Mouse (Mus musculus) c-Kit-positive CD71-positive TER-119-negative erythroid progenitor cells, embryonic 14.5 days (primary cell): ENCODE measurements around the gene Patl2.

ENCODE experiments used
- DNase-seq: peaks from one replicate; pipeline ENCODE4 v3.0.0-alpha.2; 2013; ENCODE audit warnings: low read depth

The Patl2 gene

DNA sequence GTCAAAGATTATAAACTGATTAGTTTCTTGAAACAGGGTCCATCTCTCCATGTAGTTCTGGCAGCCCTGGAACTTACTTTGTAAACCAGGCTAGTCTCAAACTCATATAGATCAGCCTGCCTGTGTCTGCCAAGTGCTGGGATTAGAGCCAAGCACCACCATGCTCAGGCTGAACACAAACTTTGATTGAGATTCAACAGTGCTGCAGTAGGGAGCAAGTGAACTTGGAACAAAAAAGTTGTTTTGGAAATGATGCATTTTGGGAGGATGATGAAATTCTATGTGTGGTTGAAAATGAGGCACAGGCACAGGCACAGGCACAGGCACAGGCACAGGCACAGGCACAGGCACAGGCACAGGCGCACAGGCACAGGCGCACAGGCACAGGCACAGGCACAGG, 13.8 kb downstream of the Patl2 start:
- DNase-seq: no peak

DNA sequence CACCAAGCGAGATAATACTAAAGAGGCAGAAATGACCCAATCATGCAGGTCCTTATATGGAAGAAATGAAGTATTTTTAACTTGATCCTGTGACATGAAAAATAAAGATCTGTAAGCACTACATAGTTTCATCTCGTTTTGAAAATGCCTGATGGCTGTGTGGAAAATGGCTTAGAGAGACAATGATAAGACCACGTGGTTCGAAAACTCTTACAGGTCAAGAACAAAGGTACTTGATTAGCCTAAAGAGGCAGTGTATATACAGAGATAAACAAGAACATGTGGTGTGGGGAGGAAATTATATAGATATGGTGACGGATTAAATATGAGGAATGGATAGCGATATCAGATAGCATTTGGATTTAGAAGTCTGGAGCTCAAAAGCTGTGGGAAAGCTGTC, 14.7 kb downstream of the Patl2 start:
- no peak for DNase-seq

DNA sequence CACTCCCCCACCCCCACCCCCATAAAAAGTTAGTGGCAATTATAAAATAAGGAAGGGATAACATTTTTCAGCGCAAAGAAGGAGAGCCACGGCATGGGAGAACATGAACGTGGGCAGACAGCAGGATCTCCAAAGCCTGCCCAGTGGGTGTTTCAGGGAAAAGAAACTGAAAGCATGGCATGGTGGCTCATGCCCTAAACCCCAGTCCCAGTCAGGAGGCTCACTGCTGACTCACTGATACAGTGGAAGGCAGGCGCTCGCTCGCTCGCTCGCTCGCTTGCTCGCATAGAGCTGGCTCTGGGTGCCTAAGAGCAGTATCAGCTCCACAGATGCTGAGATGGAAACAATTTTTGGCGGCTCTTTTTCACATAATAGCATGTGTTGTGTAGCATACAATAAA, 21.7 kb downstream of the Patl2 start:
- DNase-seq: no peak

DNA sequence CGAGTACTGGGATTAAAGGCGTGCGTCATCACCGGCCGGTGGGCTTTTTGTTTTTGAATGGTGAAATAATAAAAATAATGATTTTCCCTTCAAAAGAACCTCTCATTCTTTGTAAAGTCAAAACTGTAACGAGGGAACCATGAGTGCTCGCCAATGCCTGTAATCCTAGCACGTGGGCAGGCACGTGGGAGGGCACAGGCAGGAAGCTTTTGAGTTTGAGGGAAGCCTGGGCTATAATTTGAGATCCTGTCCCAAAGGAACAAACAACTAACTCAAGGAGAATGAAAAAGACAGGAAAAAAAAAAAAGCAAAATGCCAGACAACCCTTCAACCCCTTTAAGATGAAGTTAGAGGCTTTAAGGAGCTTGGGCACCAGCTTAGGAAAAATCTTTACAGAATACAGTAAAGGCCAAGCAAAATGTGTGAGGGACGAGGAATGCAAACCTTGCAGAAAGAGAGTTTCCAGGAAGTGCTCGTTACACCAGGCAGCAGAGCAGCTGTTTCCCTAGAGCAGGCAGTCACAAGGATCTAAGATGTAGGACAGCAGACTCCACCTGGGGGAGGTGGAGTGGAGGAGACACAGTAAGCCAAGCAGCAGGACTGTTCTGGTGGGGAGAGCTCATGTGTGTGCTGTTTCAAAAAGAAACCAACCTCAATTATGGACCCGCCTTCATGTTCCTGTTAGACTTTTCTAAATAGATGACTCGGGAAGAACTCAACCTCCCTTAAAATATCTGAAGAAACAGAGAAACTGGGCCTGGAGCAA, 22.4 kb downstream of the Patl2 start:
- no peak for DNase-seq

DNA sequence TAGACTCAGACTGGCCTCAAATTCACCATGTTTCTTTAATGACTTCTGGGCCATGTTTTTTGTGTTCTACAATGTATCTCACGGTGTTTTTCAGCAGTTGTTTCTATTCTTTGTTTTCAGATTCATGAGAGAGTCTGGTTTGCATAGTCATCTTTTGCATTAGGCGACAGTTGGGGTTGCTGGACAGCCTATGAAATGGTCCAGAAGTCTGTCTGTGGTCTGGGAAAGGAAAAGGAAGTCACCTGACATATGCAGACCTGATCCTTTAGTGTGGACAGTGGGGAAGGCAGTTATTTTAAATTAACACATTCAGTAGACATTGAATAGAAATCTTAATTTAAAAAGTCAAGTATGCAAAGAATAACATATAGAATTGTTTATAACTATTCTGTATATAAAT, 23.5 kb downstream of the Patl2 start:
- no peak for DNase-seq

GRCm38 (mm10) chr2:122161542-122161941, 24.4 kb downstream of the Patl2 start:
- DNase-seq: no peak

DNA sequence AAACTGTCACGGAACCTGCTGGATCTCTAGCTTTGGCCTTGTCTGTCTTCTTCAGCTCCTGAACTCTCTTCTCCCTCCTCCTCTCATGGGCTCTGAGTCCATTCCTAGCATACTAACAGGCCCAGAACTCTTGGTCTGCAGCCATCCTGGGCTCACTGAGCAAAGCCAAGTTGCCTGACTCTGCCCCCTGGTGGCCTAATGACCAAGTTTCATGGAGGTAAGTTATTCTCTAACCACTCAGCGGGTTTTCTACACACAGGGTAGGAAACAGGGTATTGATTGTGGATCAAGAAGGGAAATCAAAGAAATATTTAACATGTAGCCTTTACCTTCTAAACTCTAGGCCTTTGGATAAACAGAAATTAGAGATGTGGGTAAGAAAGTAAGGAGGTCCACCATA, 25.3 kb downstream of the Patl2 start, which contains the start of gene Trim69:
TSS of gene Trim69 (plus strand) at position 21 of the 400 bp plus-strand sequence.
- peak; percentile 67 for DNase-seq

DNA sequence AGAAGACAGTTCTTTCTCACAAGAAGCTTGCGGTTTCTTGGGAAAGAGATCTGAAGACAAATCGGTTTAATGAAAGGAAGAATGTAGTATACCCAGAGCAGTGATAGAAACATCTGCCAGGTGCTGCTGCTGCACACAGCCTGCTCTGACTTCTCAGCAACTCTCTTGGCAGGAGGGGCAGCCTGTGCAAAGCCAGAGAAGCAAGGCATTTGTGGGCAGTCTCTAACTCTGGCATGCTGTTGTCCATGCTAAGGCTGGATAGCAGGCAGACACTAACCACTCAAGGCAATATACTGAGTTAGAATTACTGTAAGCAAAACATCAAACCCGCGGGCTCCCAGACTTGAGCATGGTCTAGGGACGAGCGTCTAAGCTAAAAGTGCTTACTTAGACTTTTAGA, 26.3 kb downstream of the Patl2 start:
- DNase-seq: no peak

DNA sequence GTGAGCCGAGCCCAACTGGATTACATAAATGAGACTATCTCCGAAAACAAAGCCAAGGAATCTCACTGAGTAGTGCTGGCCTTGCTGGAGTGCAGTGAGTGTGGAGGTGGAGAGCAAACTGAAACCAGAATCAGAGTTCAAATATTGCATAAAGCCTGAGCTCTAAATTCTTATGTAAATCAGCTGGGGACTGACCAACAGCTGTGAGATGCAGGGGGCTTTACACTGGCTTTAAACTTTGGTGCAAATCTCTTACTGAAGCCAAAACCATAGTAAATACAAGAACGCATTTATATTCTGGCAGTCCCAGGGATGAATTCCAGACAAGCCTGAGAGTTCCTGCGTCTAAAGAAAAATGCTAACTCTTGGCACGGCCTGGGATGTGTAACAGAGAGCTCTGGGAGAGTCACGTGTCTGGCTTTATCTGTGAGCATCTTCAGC, 27.6 kb downstream of the Patl2 start:
- no peak for DNase-seq

DNA sequence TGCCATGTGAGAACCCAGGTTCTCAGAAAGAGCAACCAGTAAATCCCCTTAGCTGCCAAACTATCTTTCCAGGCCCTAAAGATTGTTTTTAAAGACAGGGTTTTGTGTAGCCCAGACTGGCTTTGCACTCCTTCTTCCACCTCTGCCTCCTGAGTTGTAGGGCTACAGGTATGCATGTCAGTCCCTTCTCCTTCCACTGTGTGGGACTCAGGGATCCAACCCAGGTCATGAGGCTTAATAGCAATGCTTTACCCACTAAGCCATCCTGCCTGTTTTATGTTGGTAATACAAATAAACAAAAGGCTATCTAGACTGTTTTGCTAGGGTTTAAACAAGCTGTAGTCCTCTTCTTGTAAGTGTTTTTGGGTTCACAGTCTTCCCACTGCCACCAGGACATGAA, 28.4 kb downstream of the Patl2 start:
- DNase-seq: no peak

- DNase-seq: no peak
These were observed 29.8 kb downstream of the Patl2 start for GRCm38 (mm10) chr2:122156051-122156700.

DNA sequence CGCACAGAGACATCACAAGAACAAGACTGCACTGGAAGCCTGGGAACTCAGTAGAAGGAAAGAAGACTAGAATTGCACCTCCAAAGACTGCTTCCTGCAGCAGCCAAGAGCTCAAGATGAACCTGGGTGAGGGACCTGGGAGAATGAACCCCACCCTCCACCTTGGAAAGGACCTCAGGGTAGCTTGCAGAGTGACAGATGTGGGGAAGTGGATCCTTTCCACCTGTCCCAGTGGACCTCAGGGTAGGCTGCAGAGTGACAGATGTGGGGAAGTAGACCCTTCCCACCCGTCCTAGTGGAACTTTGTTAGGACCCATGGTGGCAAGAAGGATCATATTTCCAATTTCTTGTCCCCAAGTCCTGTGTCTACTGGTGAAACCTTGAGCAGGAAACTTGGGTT, 30.7 kb downstream of the Patl2 start:
- DNase-seq: no peak

DNA sequence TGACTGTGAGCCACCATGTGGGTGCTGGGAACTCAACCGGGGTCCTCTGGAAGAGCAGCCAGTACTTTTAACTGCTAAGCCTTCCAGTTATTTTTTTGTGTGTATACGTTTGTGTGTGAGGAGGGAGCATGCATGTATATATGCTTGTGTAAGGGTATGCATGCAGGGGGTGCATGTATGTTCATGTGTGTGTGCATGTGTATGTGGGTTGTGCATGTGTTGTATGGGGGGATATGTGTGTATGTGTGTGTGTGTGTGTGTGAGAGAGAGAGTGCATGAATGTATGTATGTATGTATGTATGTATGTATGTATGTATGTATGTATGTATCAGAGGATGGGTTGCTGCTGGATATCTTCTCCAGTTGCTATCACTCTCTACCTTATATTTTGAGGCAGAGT, 31.5 kb downstream of the Patl2 start:
- DNase-seq: no peak

DNA sequence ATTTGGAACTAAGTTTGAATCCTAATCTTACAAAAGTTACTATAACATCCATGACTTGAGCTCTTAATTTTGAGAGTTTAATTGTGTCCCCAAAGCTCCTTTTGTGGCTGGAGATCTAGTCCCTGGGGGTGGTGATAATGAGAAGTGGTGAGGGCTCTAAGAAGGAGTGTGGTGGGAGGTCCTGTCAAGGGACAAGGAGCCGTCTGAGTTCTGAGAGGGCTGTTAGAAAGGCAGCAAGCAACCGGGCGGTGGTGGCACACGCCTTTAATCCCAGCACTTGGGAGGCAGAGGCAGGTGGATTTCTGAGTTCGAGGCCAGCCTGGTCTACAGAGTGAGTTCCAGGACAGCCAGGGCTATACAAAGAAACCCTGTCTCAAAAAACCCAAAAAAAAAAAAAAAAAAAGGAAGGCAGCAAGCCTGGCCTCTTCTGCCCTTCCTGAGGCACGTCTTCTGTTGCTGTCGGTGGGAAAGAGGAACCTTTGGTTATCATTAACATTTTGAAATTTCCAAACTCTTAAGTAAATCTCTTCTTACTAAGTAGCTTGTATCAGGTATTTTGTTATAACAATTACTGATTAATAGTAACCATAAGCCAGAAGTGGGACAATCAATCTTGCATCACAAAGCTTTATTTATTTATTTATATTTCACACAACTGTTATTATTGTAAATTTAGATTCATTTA, 32.2 kb downstream of the Patl2 start:
- no peak for DNase-seq

DNA sequence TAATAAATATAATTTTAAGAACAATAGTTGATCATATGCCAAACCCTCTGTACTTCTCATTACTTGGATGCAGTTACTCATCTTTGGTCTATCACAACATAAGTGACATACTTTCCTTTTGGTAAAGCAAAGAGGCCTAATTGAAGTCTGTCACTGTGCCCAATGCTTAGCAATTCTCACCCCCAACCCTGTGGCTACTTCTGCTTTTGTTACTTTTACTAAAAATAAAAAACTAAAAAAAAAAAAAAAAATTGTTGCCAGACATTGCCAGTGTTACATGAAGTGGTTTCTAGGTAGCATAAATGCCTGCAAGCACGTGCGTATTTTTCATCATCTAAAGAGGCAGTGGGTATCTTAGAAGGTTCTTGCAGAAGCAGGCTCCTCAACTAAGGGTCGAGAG, 33.1 kb downstream of the Patl2 start:
- no peak for DNase-seq

DNA sequence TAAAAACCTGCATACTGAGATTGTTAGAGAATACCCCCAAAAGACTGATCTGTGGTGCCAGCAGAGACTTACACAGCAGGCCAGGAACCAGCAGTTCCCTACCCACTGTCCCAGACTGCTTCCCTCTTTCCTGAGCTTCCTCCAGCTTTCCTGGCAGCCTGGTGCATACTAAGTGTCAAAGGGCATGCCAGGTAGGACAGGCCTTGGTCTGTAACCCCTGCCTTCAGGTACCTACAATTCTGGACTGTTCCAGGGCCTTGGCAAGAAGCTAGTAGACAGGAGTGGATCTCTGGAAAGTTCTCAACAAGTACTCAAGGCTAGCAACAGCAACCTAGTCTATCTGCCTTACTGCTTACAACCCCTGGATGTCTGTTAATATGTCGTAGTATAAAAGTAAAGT, 34.8 kb downstream of the Patl2 start:
- no peak for DNase-seq

- no peak for DNase-seq
These were observed 36.3 kb downstream of the Patl2 start for GRCm38 (mm10) chr2:122149716-122150115.

DNA sequence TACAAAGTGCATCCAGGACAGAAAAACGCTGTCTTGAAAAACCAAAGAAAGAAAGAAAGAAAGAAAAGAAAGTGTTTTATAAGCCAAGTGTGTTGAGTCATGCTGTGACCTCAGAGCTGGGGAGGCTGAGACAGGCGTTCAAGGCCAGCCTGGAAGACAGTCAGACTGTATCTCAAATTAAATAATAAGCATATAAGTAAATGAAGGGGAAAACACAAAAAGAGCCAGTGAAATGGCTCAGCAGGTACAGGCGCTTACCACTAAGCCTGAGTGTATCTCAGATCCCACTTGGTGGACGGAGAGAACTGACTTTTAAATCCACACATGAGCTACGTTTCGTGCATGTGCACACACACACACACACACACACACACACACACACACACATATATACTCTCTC, 36.7 kb downstream of the Patl2 start:
- no peak for DNase-seq

- DNase-seq: no peak
These were observed 37.6 kb downstream of the Patl2 start for GRCm38 (mm10) chr2:122148242-122148917.

- DNase-seq: peak; percentile 95
These were observed 38.3 kb downstream of the Patl2 start, which contains the start of gene B2m for GRCm38 (mm10) chr2:122147508-122148241. TSS of gene B2m (plus strand) at chr2:122147686.

GRCm38 (mm10) chr2:122146687-122147086, 39.3 kb downstream of the Patl2 start:
- DNase-seq: no peak

DNA sequence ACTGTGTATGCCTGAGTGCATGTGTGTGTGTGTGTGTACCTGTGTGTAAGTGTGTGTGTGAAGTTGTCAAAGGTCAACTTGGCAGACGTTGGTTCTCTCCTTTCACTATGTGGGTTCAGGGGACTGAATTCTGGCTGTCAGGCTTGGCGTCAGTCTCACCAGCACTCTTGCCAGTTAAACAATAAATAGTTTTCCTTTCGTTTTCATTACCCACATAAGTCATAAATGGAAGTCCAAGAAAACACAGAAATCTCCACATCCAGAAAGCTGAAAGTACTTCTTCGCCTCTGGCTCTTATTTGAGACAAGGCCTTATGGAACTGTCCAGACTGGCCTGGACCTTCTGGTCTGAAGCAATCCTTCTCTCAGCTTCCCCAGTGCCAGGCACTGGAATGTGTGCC, 40.2 kb downstream of the Patl2 start:
- no peak for DNase-seq
